Mouse (Mus musculus): ENCODE results near the gene Golph3. TPM values are rescaled to one million over a fixed set of nuclear protein-coding genes. Genes with fewer than 3 reads are reported as not detected.

The Golph3 gene
- total and polyA plus RNA-seq, 2 experiments from 2014 or later, result 55.8 to 116 TPM

DNA sequence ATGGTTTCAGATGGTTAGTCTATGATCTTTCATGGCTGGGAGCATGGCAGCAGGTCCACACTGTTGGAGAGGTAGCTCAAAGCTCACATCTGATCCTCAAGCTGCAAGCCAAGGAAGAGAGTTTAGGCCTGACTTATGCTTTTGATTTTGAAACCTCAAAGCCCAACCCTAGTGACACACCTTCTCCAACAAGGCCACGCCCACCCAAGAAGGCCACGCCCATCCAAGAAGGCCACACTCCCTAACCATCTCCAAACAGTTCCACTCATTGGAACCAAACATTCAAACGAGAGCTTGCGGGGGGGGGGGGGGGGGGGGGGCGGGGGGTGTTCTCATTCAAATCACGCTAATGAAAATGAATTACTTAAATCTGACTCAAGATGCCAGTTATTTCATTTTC is 19.5 kb upstream of the Golph3 start:
- no peaks in the 10 kb centered on the region for H3K9me3 ChIP-seq (ENCODE audit: low read length)
- DNase-seq (ENCODE audit: low spot score) (no peak), ATAC-seq (ENCODE audit: low FRiP score) (no peak)
- WGBS, result 74% methylated on average over 5 of the region's 6 CpGs
- H3K4me1 ChIP-seq (ENCODE audit: insufficient read depth, low read length), result no peaks in the 10 kb centered on the region
- no peaks in the 10 kb centered on the region for H3K27me3 ChIP-seq (ENCODE audit: insufficient read depth, low read length)
- no peak overlapping the region for H3K4me3 ChIP-seq (ENCODE audit: low read depth, low read length)
- TF ChIP-seq CTCF (IDR thresholded peaks at IDR 0.05), result no peak
- no peak overlapping the region for H3K27ac ChIP-seq (ENCODE audit: low read depth, low read length)
- H3K9ac ChIP-seq (replicated peaks; ENCODE audit: low read length, poor library complexity, severe bottlenecking), result no peak overlapping the region
- no peak overlapping the region for H3K4me2 ChIP-seq (ENCODE audit: low read depth, low read length, poor library complexity, severe bottlenecking)
- no peaks in the 10 kb centered on the region for H3K36me3 ChIP-seq (ENCODE audit: insufficient read depth, low read length)

- Histone ChIP-seq H3K4me3 (ENCODE audit: low read depth, low read length) (no peak overlapping the region), H3K9me3 (ENCODE audit: low read length) (no peaks in the 10 kb centered on the region), H3K9ac (replicated peaks; ENCODE audit: low read length, poor library complexity, severe bottlenecking) (no peak overlapping the region), H3K27me3 (ENCODE audit: insufficient read depth, low read length) (no peaks in the 10 kb centered on the region), H3K36me3 (ENCODE audit: insufficient read depth, low read length) (no peaks in the 10 kb centered on the region), H3K4me1 (ENCODE audit: insufficient read depth, low read length) (no peaks in the 10 kb centered on the region), H3K27ac (ENCODE audit: low read depth, low read length) (no peak overlapping the region), H3K4me2 (ENCODE audit: low read depth, low read length, poor library complexity, severe bottlenecking) (no peak overlapping the region)
- DNase-seq (ENCODE audit: low spot score) (no peak), ATAC-seq (ENCODE audit: low FRiP score) (no peak)
- no peak for TF ChIP-seq CTCF (IDR thresholded peaks at IDR 0.05)
- 62% methylated on average over 8 of the region's 8 CpGs for WGBS
Measured at GRCm38 (mm10) chr15:12306188-12307071, 14.8 kb upstream of the Golph3 start.

GRCm38 (mm10) chr15:12307114-12307513 is 14.1 kb upstream of the Golph3 start:
- H3K4me2 ChIP-seq (ENCODE audit: low read depth, low read length, poor library complexity, severe bottlenecking), result no peak overlapping the region
- H3K36me3 ChIP-seq (ENCODE audit: insufficient read depth, low read length), result no peaks in the 10 kb centered on the region
- H3K9me3 ChIP-seq (ENCODE audit: low read length), result no peaks in the 10 kb centered on the region
- DNase-seq (ENCODE audit: low spot score) (no peak), ATAC-seq (ENCODE audit: low FRiP score) (no peak)
- no peaks in the 10 kb centered on the region for H3K4me1 ChIP-seq (ENCODE audit: insufficient read depth, low read length)
- no peak overlapping the region for H3K9ac ChIP-seq (replicated peaks; ENCODE audit: low read length, poor library complexity, severe bottlenecking)
- H3K4me3 ChIP-seq (ENCODE audit: low read depth, low read length), result no peak overlapping the region
- no peaks in the 10 kb centered on the region for H3K27me3 ChIP-seq (ENCODE audit: insufficient read depth, low read length)
- WGBS, result 71% methylated on average over 4 of the region's 4 CpGs
- TF ChIP-seq CTCF (IDR thresholded peaks at IDR 0.05), result no peak
- H3K27ac ChIP-seq (ENCODE audit: low read depth, low read length), result no peak overlapping the region

DNA sequence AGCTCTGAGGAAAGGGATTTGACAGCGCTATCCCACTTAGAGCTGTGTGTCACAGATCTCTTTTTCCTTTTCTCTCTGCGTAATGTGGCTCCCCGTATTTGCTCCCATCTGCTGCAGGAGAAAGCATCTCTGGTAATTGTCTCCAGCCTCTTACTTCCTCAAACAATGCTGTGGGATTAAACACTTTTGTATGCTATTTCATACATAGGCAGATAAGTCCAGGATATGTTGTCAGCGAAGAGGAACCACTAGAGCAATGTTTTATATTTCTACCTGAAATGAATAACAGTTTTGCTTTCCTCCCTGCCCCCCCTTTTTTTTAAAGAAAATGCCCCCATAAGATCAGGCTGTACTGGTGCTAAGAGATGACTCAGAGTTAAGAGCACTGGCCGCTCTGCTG is 12.7 kb upstream of the Golph3 start:
- no peak overlapping the region for H3K4me3 ChIP-seq (ENCODE audit: low read depth, low read length)

DNA sequence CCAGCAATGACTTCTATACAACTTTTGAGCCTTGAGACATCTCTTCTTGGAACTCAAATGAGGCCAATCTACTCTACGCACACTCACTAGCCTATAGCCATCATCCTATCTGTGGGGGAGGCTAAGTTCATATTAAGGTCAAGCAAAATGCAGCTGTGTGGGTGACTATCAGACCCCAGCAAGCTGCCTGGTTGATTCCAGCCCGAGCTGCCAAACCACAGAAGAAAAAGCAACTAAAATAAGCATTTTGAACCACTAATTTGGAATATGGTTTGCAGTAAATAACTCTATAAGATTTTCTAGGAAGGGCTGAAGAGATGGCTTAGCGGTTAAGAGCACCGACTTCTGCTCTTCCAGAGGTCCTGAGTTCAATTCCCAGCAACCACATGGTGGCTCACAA is 10.6 kb upstream of the Golph3 start:
- H3K9ac ChIP-seq (replicated peaks; ENCODE audit: low read length, poor library complexity, severe bottlenecking), result no peak overlapping the region
- H3K36me3 ChIP-seq (ENCODE audit: insufficient read depth, low read length), result no peaks in the 10 kb centered on the region
- H3K4me1 ChIP-seq (ENCODE audit: insufficient read depth, low read length), result no peaks in the 10 kb centered on the region
- H3K27me3 ChIP-seq (ENCODE audit: insufficient read depth, low read length), result no peaks in the 10 kb centered on the region
- no peaks in the 10 kb centered on the region for H3K9me3 ChIP-seq (ENCODE audit: low read length)
- no peak overlapping the region for H3K4me3 ChIP-seq (ENCODE audit: low read depth, low read length)
- WGBS, result 88% methylated on average over 4 of the region's 4 CpGs
- ATAC-seq (ENCODE audit: low FRiP score), result no peak
- H3K27ac ChIP-seq (ENCODE audit: low read depth, low read length), result no peak overlapping the region
- DNase-seq (ENCODE audit: low spot score), result no peak
- TF ChIP-seq CTCF (IDR thresholded peaks at IDR 0.05), result no peak
- H3K4me2 ChIP-seq (ENCODE audit: low read depth, low read length, poor library complexity, severe bottlenecking), result no peak overlapping the region

More for the DNA sequence above, 12.7 kb upstream of the Golph3 start:
- Histone ChIP-seq H3K9me3 (ENCODE audit: low read length) (no peaks in the 10 kb centered on the region), H3K27me3 (ENCODE audit: insufficient read depth, low read length) (no peaks in the 10 kb centered on the region), H3K4me1 (ENCODE audit: insufficient read depth, low read length) (no peaks in the 10 kb centered on the region), H3K9ac (replicated peaks; ENCODE audit: low read length, poor library complexity, severe bottlenecking) (no peak overlapping the region), H3K27ac (ENCODE audit: low read depth, low read length) (no peak overlapping the region), H3K4me2 (ENCODE audit: low read depth, low read length, poor library complexity, severe bottlenecking) (no peak overlapping the region), H3K36me3 (ENCODE audit: insufficient read depth, low read length) (no peaks in the 10 kb centered on the region)
- TF ChIP-seq CTCF (IDR thresholded peaks at IDR 0.05), result no peak
- no peak for ATAC-seq (ENCODE audit: low FRiP score)
- WGBS, result 87% methylated on average over 5 of the region's 5 CpGs
- no peak for DNase-seq (ENCODE audit: low spot score)

- H3K36me3 ChIP-seq (ENCODE audit: insufficient read depth, low read length), result no peaks in the 10 kb centered on the region
- no peaks in the 10 kb centered on the region for H3K27me3 ChIP-seq (ENCODE audit: insufficient read depth, low read length)
- no peak overlapping the region for H3K27ac ChIP-seq (ENCODE audit: low read depth, low read length)
- no peak for TF ChIP-seq CTCF (IDR thresholded peaks at IDR 0.05)
- H3K4me3 ChIP-seq (ENCODE audit: low read depth, low read length), result no peak overlapping the region
- DNase-seq (ENCODE audit: low spot score) (no peak), ATAC-seq (ENCODE audit: low FRiP score) (no peak)
- no peak overlapping the region for H3K9ac ChIP-seq (replicated peaks; ENCODE audit: low read length, poor library complexity, severe bottlenecking)
- H3K4me2 ChIP-seq (ENCODE audit: low read depth, low read length, poor library complexity, severe bottlenecking), result no peak overlapping the region
- WGBS, result 88% methylated on average over 7 of the region's 7 CpGs
- no peaks in the 10 kb centered on the region for H3K9me3 ChIP-seq (ENCODE audit: low read length)
- no peaks in the 10 kb centered on the region for H3K4me1 ChIP-seq (ENCODE audit: insufficient read depth, low read length)
Measured at GRCm38 (mm10) chr15:12311465-12311864, 9.8 kb upstream of the Golph3 start.
